Mouse (Mus musculus) C2C12 (cell line): ENCODE data around the gene Rcvrn. TPM values are rescaled to one million over a fixed set of nuclear protein-coding genes. Genes with fewer than 3 reads are reported as not detected.

Source experiments
- H3K27me3 ChIP-seq: one replicate; pipeline ENCODE4 v1.6.1; 2011; ENCODE audit not compliant: control insufficient read depth, insufficient read depth, insufficient read length
- H3K36me3 ChIP-seq: one replicate; pipeline ENCODE4 v1.6.1; 2011; ENCODE audit not compliant: control insufficient read depth, insufficient read depth
- H3K4me3 ChIP-seq: one replicate; pipeline ENCODE4 v1.5.1; 2011; ENCODE audit warnings: mild to moderate bottlenecking, control low read depth; ENCODE audit not compliant: poor library complexity, insufficient read depth, severe bottlenecking
- H3K79me2 ChIP-seq: one replicate; pipeline ENCODE4 v1.6.1; 2011; ENCODE audit not compliant: control insufficient read depth, insufficient read depth
- H3K79me3 ChIP-seq: one replicate; pipeline ENCODE4 v1.6.1; 2011; ENCODE audit warnings: low read depth, control low read depth
- H3ac ChIP-seq: one replicate; pipeline ENCODE3; 2011; ENCODE audit warnings: low read depth; ENCODE audit not compliant: control insufficient read depth, insufficient read length
- CEBPB ChIP-seq: IDR thresholded peaks from one replicate; pipeline ENCODE4 v1.6.1; 2011; ENCODE audit warnings: low read depth, mild to moderate bottlenecking, control low read depth, moderate library complexity
- CTCF ChIP-seq: IDR thresholded peaks from one replicate; pipeline ENCODE4 v1.5.1; 2011; ENCODE audit not compliant: control insufficient read depth, insufficient read depth, insufficient read length
- FOSL1 ChIP-seq: IDR thresholded peaks from one replicate; pipeline ENCODE4 v1.8.0; 2011; ENCODE audit warnings: mild to moderate bottlenecking, low read length; ENCODE audit not compliant: poor library complexity, insufficient read depth, severe bottlenecking
- MAX ChIP-seq: IDR thresholded peaks from one replicate; pipeline ENCODE4 v1.6.1; 2011; ENCODE audit warnings: mild to moderate bottlenecking, control low read depth
- MYOD1 ChIP-seq: IDR thresholded peaks from one replicate; pipeline ENCODE4 v1.6.1; 2011; ENCODE audit warnings: low read depth; ENCODE audit not compliant: control insufficient read depth, insufficient read length
- MYOG ChIP-seq: IDR thresholded peaks from one replicate; pipeline ENCODE4 v1.6.1; 2011; ENCODE audit not compliant: control insufficient read depth, insufficient read length; ENCODE audit errors: extremely low read depth
- USF1 ChIP-seq: IDR thresholded peaks from one replicate; pipeline ENCODE4 v1.6.1; 2011; ENCODE audit warnings: low read depth, mild to moderate bottlenecking, control low read depth, moderate library complexity
- polyA plus RNA-seq: library from polyadenylated mRNA; unstranded; fragments of >200 nt; fragmentation: generic; extraction: Trizol; gene quantifications from one replicate; pipeline ENCODE4 v1.2.1, GENCODE M21; 2012; ENCODE audit warnings: missing spikeins

Rcvrn gene
- polyA plus RNA-seq, 1 experiment, result not detected

GRCm38 (mm10) chr11:67738846-67739490 lies 43.8 kb downstream of the Rcvrn start:
- Histone ChIP-seq H3ac (no peak overlapping the region), H3K79me3 (no peaks in the 10 kb centered on the region), H3K27me3 (no peaks in the 10 kb centered on the region), H3K36me3 (no peaks in the 10 kb centered on the region), H3K4me3 (no peak overlapping the region), H3K79me2 (no peaks in the 10 kb centered on the region)
- TF ChIP-seq MYOD1 (no peak), FOSL1 (no peak), USF1 (no peak), CTCF (no peak), CEBPB (no peak), MAX (no peak), MYOG (no peak)

GRCm38 (mm10) chr11:67741569-67741968 lies 46.4 kb downstream of the Rcvrn start:
- Histone ChIP-seq H3K79me3 (no peaks in the 10 kb centered on the region), H3K79me2 (no peaks in the 10 kb centered on the region), H3K27me3 (peaks cover under 1% of the 10 kb centered on the region), H3K36me3 (no peaks in the 10 kb centered on the region), H3ac (no peak overlapping the region), H3K4me3 (no peak overlapping the region)
- TF ChIP-seq MYOD1 (no peak), CEBPB (no peak), FOSL1 (no peak), USF1 (no peak), CTCF (no peak), MAX (no peak), MYOG (no peak)

Other genes with a start within 250 kb of the Rcvrn start
- gene Gas7, start 239.9 kb upstream of the Rcvrn start, polyA plus RNA-seq, result not detected
- gene Glp2r, start 75.8 kb downstream of the Rcvrn start, polyA plus RNA-seq, result not detected
- not detected for gene Gsg1l2, start 79.3 kb downstream of the Rcvrn start, polyA plus RNA-seq
- 0.08 TPM for gene Dhrs7c, start 102.9 kb downstream of the Rcvrn start, polyA plus RNA-seq
- 3.4 TPM for gene Usp43, start 226.8 kb downstream of the Rcvrn start, polyA plus RNA-seq